Mouse (Mus musculus) embryonic fibroblast, embryonic 13.5 days (primary cell): ENCODE results near the gene Rasgrp2.

ENCODE experiments used
- CTCF ChIP-seq: IDR thresholded peaks from 2 replicates; pipeline ENCODE4 v1.5.1; 2011; ENCODE audit warnings: mild to moderate bottlenecking, control low read depth, low read length, moderate library complexity, borderline replicate concordance; ENCODE audit not compliant: insufficient read depth
- POLR2A ChIP-seq: IDR thresholded peaks from 2 replicates; pipeline ENCODE4 v1.6.1; 2011; ENCODE audit warnings: low read depth, mild to moderate bottlenecking, control low read depth, low read length, moderate library complexity

GRCm38 (mm10) chr19:6372433-6372832, 26.7 kb upstream of the Rasgrp2 start:
- no peak for TF ChIP-seq CTCF
- no peak for TF ChIP-seq POLR2A
